Mouse (Mus musculus) CH12.LX (cell line): ENCODE measurements around the gene Phyh. TPM values are rescaled to one million over a fixed set of nuclear protein-coding genes. Genes with fewer than 3 reads are reported as not detected.

Experiments
- DNase-seq: peaks from one replicate; pipeline ENCODE4 v3.0.0-alpha.2; 2013; ENCODE audit errors: extremely low read depth
- H3K27ac ChIP-seq: 2 replicates; pipeline ENCODE4 v1.5.1; 2012; ENCODE audit warnings: low read depth, mild to moderate bottlenecking, control low read depth, moderate library complexity; ENCODE audit not compliant: insufficient read depth
- H3K27me3 ChIP-seq: replicated peaks from 2 replicates; pipeline ENCODE3; 2012; ENCODE audit warnings: inconsistent platforms
- H3K36me3 ChIP-seq, 2 experiments: replicated peaks in 1 of 2; 2 replicates each; pipeline versions ENCODE3 to v1.6.1; 2012; ENCODE audit warnings: inconsistent platforms in 1 of 2, low read length in 1 of 2, mild to moderate bottlenecking in 1 of 2, mixed read lengths in 1 of 2, moderate library complexity in 1 of 2; ENCODE audit not compliant: control insufficient read depth in 1 of 2, insufficient read depth in 1 of 2
- H3K4me1 ChIP-seq, 2 experiments: 2 replicates each; pipeline ENCODE4 v1.6.1; 2012; ENCODE audit warnings: inconsistent platforms in 1 of 2, moderate library complexity in 1 of 2; ENCODE audit not compliant: insufficient read depth in 2 of 2, control insufficient read depth in 1 of 2
- H3K4me2 ChIP-seq: 2 replicates; pipeline ENCODE4 v1.6.1; 2012; ENCODE audit warnings: low read depth, mild to moderate bottlenecking, control low read depth; ENCODE audit not compliant: poor library complexity, insufficient read depth, severe bottlenecking
- H3K4me3 ChIP-seq, 3 experiments: fragments of 150-350 bp in 1 of 3; sonication (generic) in 1 of 3; replicated peaks in 1 of 3; 2 replicates each; pipeline versions ENCODE3 to v1.5.1; 2011 to 2012; ENCODE audit warnings: low read depth in 2 of 3, low read length in 2 of 3, mild to moderate bottlenecking in 2 of 3, moderate library complexity in 2 of 3, control low read depth in 1 of 3, improper control_type of control experiment in 1 of 3, inconsistent platforms in 1 of 3, mixed read lengths in 1 of 3; ENCODE audit not compliant: poor library complexity in 1 of 3
- H3K79me2 ChIP-seq: replicated peaks from 2 replicates; pipeline ENCODE4 v1.6.1; 2012; ENCODE audit warnings: mild to moderate bottlenecking, moderate library complexity; ENCODE audit not compliant: control insufficient read depth, poor library complexity, insufficient read depth, severe bottlenecking; ENCODE audit errors: extremely low read depth
- H3K9ac ChIP-seq: 2 replicates; pipeline ENCODE4 v1.6.1; 2012; ENCODE audit warnings: low read depth, mild to moderate bottlenecking, control low read depth, moderate library complexity; ENCODE audit not compliant: insufficient read depth
- H3K9me3 ChIP-seq: replicated peaks from 2 replicates; pipeline ENCODE3; 2012; ENCODE audit warnings: low read length, inconsistent platforms, mixed read lengths
- BHLHE40 ChIP-seq: IDR thresholded peaks from 2 replicates; pipeline ENCODE4 v1.6.1; 2011; ENCODE audit warnings: mild to moderate bottlenecking, low read depth, low read length, improper control_type of control experiment
- CHD2 ChIP-seq: IDR thresholded peaks from 2 replicates; pipeline ENCODE4 v1.6.1; 2011; ENCODE audit warnings: low read length, improper control_type of control experiment
- CTCF ChIP-seq, 2 experiments: IDR thresholded peaks in 1 of 2; conservative IDR thresholded peaks in 1 of 2; 2 replicates each; pipeline ENCODE4 v1.5.1; 2011 to 2012; ENCODE audit warnings: low read depth in 2 of 2, low read length in 2 of 2, improper control_type of control experiment in 1 of 2, inconsistent platforms in 1 of 2, mild to moderate bottlenecking in 1 of 2, moderate library complexity in 1 of 2
- ELF1 ChIP-seq: IDR thresholded peaks from 2 replicates; pipeline ENCODE4 v1.6.1; 2014; ENCODE audit warnings: low read depth, mild to moderate bottlenecking, inconsistent platforms, low read length, improper control_type of control experiment
- EP300 ChIP-seq: IDR thresholded peaks from 2 replicates; pipeline ENCODE4 v1.6.1; 2011; ENCODE audit warnings: low read length, improper control_type of control experiment
- ETS1 ChIP-seq: conservative IDR thresholded peaks from 2 replicates; pipeline ENCODE4 v1.6.1; 2012; ENCODE audit warnings: low read depth, mild to moderate bottlenecking, inconsistent platforms, low read length, improper control_type of control experiment, moderate library complexity
- GABPA ChIP-seq: IDR thresholded peaks from 2 replicates; pipeline ENCODE4 v1.6.1; 2012; ENCODE audit warnings: low read depth, low read length, improper control_type of control experiment, inconsistent platforms; ENCODE audit not compliant: insufficient replicate concordance
- IRF4 ChIP-seq: IDR thresholded peaks from 2 replicates; pipeline ENCODE4 v1.6.1; 2014; ENCODE audit warnings: low read depth, mild to moderate bottlenecking, inconsistent platforms, low read length, improper control_type of control experiment
- JUND ChIP-seq: conservative IDR thresholded peaks from 2 replicates; pipeline ENCODE4 v1.6.1; 2011; ENCODE audit warnings: low read depth, low read length, improper control_type of control experiment
- MAX ChIP-seq: IDR thresholded peaks from 2 replicates; pipeline ENCODE4 v1.6.1; 2011; ENCODE audit warnings: low read length, improper control_type of control experiment
- MAZ ChIP-seq: IDR thresholded peaks from 2 replicates; pipeline ENCODE4 v1.6.1; 2012; ENCODE audit warnings: low read depth, mild to moderate bottlenecking, inconsistent platforms, low read length, improper control_type of control experiment, moderate library complexity
- MEF2A ChIP-seq: IDR thresholded peaks from 2 replicates; pipeline ENCODE4 v1.6.1; 2014; ENCODE audit warnings: low read depth, mild to moderate bottlenecking, inconsistent platforms, low read length, improper control_type of control experiment, borderline replicate concordance
- MXI1 ChIP-seq: IDR thresholded peaks from 2 replicates; pipeline ENCODE4 v1.6.1; 2011; ENCODE audit warnings: mild to moderate bottlenecking, low read depth, low read length, improper control_type of control experiment
- MYC ChIP-seq: IDR thresholded peaks from 2 replicates; pipeline ENCODE4 v1.6.1; 2011; ENCODE audit warnings: low read depth, mild to moderate bottlenecking, improper control_type of control experiment, low read length
- NELFE ChIP-seq: IDR thresholded peaks from 2 replicates; pipeline ENCODE4 v1.6.1; 2011; ENCODE audit warnings: low read depth, low read length, improper control_type of control experiment
- NRF1 ChIP-seq: IDR thresholded peaks from 2 replicates; pipeline ENCODE4 v1.6.1; 2014; ENCODE audit warnings: low read depth, mild to moderate bottlenecking, inconsistent platforms, low read length, improper control_type of control experiment, moderate library complexity
- POLR2A ChIP-seq: IDR thresholded peaks from 2 replicates; pipeline ENCODE4 v1.6.1; 2011; ENCODE audit warnings: low read depth, mild to moderate bottlenecking, improper control_type of control experiment, low read length
- POLR2AphosphoS2 ChIP-seq: IDR thresholded peaks from 2 replicates; pipeline ENCODE4 v1.6.1; 2011; ENCODE audit warnings: low read depth, low read length, improper control_type of control experiment
- SIN3A ChIP-seq: IDR thresholded peaks from 2 replicates; pipeline ENCODE4 v1.6.1; 2012; ENCODE audit warnings: low read length, improper control_type of control experiment, inconsistent platforms
- SMC3 ChIP-seq: IDR thresholded peaks from 2 replicates; pipeline ENCODE4 v1.6.1; 2011; ENCODE audit warnings: low read depth, low read length, improper control_type of control experiment
- TBP ChIP-seq: conservative IDR thresholded peaks from 2 replicates; pipeline ENCODE4 v1.6.1; 2011; ENCODE audit warnings: low read depth, low read length, improper control_type of control experiment
- UBTF ChIP-seq: IDR thresholded peaks from 2 replicates; pipeline ENCODE4 v1.6.1; 2012; ENCODE audit warnings: low read depth, mild to moderate bottlenecking, inconsistent platforms, low read length, improper control_type of control experiment, moderate library complexity
- USF1 ChIP-seq: IDR thresholded peaks from 2 replicates; pipeline ENCODE4 v1.6.1; 2014; ENCODE audit warnings: low read depth, mild to moderate bottlenecking, inconsistent platforms, low read length, improper control_type of control experiment
- ZC3H11A ChIP-seq: IDR thresholded peaks from 2 replicates; pipeline ENCODE4 v1.6.1; 2012; ENCODE audit warnings: low read depth, mild to moderate bottlenecking, inconsistent platforms, low read length, improper control_type of control experiment
- ZMIZ1 ChIP-seq: IDR thresholded peaks from 2 replicates; pipeline ENCODE4 v1.6.1; 2012; ENCODE audit warnings: low read depth, mild to moderate bottlenecking, inconsistent platforms, low read length, improper control_type of control experiment
- dilution Hi-C: fragments of 300-500 bp; cut with MboI; formaldehyde crosslinking; loops from 2 replicates; pipeline ENCODE4 v1.14.3; 2020; ENCODE audit warnings: low sequenced_read_pairs; ENCODE audit not compliant: extremely low pct_unique_long_range_greater_than_20kb, extremely low pct_ligation_motif_present
- in situ Hi-C: fragments of 300-500 bp; cut with MboI; formaldehyde crosslinking; loops from 3 replicates; pipeline ENCODE4 v1.14.3; 2019; ENCODE audit warnings: low sequenced_read_pairs, low pct_ligation_motif_present, low pct_unique_long_range_greater_than_20kb, mixed read lengths
- polyA plus RNA-seq: library from polyadenylated mRNA; unstranded; fragments of >175 nt; gene quantifications from 2 replicates; pipeline ENCODE4 v1.2.1, GENCODE M21; 2012; ENCODE audit warnings: low read depth; ENCODE audit not compliant: insufficient read length
- total RNA-seq, 2 experiments: library from RNA; depleted of rRNA; stranded (reverse); fragments of 300-350 nt in 1 of 2; fragments of >200 nt in 1 of 2; gene quantifications; 2 replicates each; pipeline ENCODE4 v1.2.3; 2012 to 2014

The Phyh gene
- total and polyA plus RNA-seq, 3 experiments = 12.5 to 24.2 (median 17.2) TPM

- in situ Hi-C loops = no loop called here
- peak overlapping the region; percentile 91 for H3K4me2 ChIP-seq
- no peaks in the 10 kb centered on the region for H3K9me3 ChIP-seq
- H3K27ac ChIP-seq = peak overlapping the region; percentile 57
- H3K4me3 ChIP-seq = peak overlapping the region; percentile 88 to 93 (median 93)
- peaks cover 4 to 17% of the 10 kb centered on the region in 2 experiments; a peak in 3 of 4 replicates for H3K4me1 ChIP-seq
- no peaks in the 10 kb centered on the region for H3K27me3 ChIP-seq
- peak overlapping the region; percentile 87 for H3K9ac ChIP-seq
- dilution Hi-C loops = no loop called here
- TF ChIP-seq GABPA (no peak), MYC (0 out of 2 replicates have a peak, but pooled peaks have one; percentile 28), MAX (peak; percentile 69), UBTF (no peak), SIN3A (peak; percentile 83), POLR2AphosphoS2 (no peak), ZC3H11A (no peak), NELFE (0 out of 2 replicates have a peak, but pooled peaks have one; percentile 27), MAZ (no peak), ELF1 (0 out of 2 replicates have a peak, but pooled peaks have one; percentile 17), BHLHE40 (peak; percentile 28; the same call in 1 of the 2 replicates), IRF4 (no peak), NRF1 (peak; percentile 49; the same call in 1 of the 2 replicates), MXI1 (peak; percentile 76), CHD2 (peak; percentile 1; the same call in 1 of the 2 replicates), CTCF (conservative IDR thresholded peaks at IDR 0.05 in 1 of 2, IDR thresholded peaks at IDR 0.05 in 1 of 2; ENCODE audit: low read depth in 2 of 2, low read length in 2 of 2) (no peak), ZMIZ1 (peak; percentile 73; the same call in 1 of the 2 replicates)
- peaks cover 18 to 28% of the 10 kb centered on the region in 2 experiments for H3K36me3 ChIP-seq
- peaks cover 45% of the 10 kb centered on the region for H3K79me2 ChIP-seq
- peak; percentile 44 for DNase-seq
Observed at GRCm38 (mm10) chr2:4882249-4882791, 36.5 kb upstream of the Phyh start.

- Histone ChIP-seq H3K4me3 (peak overlapping the region; percentile 88 to 93 (median 93)), H3K4me1 (peaks cover 4 to 17% of the 10 kb centered on the region in 2 experiments; a peak in 3 of 4 replicates), H3K9ac (peak overlapping the region; percentile 87), H3K27me3 (no peaks in the 10 kb centered on the region), H3K36me3 (peaks cover 24 to 37% of the 10 kb centered on the region in 2 experiments), H3K9me3 (no peaks in the 10 kb centered on the region), H3K79me2 (peaks cover 50% of the 10 kb centered on the region), H3K4me2 (peak overlapping the region; percentile 91), H3K27ac (0 out of 2 replicates have a peak overlapping the region, but pooled peaks have one; percentile 36)
- TF ChIP-seq ZMIZ1 (no peak), MEF2A (no peak), EP300 (no peak), CTCF (conservative IDR thresholded peaks at IDR 0.05 in 1 of 2, IDR thresholded peaks at IDR 0.05 in 1 of 2; ENCODE audit: low read depth in 2 of 2, low read length in 2 of 2) (no peak), USF1 (no peak), SMC3 (no peak), SIN3A (0 out of 2 replicates have a peak, but pooled peaks have one; percentile 38), POLR2AphosphoS2 (no peak; the same call in 1 of the 2 replicates), BHLHE40 (no peak), CHD2 (no peak), ETS1 (no peak), TBP (0 out of 2 replicates have a peak, but pooled peaks have one; percentile 17), UBTF (no peak), MXI1 (no peak), JUND (no peak), IRF4 (no peak; the same call in 1 of the 2 replicates), POLR2A (peak; percentile 53), ELF1 (peak; percentile 79)
- DNase-seq = peak; percentile 50
- dilution Hi-C loops (no loop called here), in situ Hi-C loops (no loop called here)
Observed at GRCm38 (mm10) chr2:4883009-4883704, 35.7 kb upstream of the Phyh start.
